Mouse (Mus musculus): ENCODE results near the gene Resp18.
A peak's percentile ranks its signal among the peaks of the same experiment; 100 is the strongest.

- no peak for TF ChIP-seq EP300 (IDR thresholded peaks at IDR 0.05; ENCODE audit: low read depth)
- peak; percentile 95 for TF ChIP-seq CTCF (IDR thresholded peaks at IDR 0.05; ENCODE audit: low read depth)
Measured at GRCm38 (mm10) chr1:75253849-75254624, 24.2 kb downstream of the Resp18 start.

Data from liver, postnatal 0 days (tissue).